ENCODE assay signal across 23 mouse cellular contexts in genomic region chr6:25471721-25472120, GRCm38 (mm10).
A peak's percentile ranks its signal among the peaks of the same experiment; 100 is the strongest.
DNase-seq lines count a peak whose midpoint lies in the region; ATAC-seq and TF ChIP-seq lines count a peak whose summit lies in the region.
"Had no signal": no experiment of that assay in that cellular context is flagged by ENCODE, and none has a peak within 500 bp of the region (broad histone marks: within the 10 kb centered on the region; RNA-seq: fewer than 3 reads in every experiment).

No protein-coding gene starts in this region.

- H3K36me3 ChIP-seq in forebrain, embryonic 11.5 days (ENCODE audit: control insufficient read depth, insufficient read depth, low read length): no peaks in the 10 kb centered on the region
- H3K36me3 ChIP-seq in forebrain, embryonic 12.5 days (replicated peaks): no peaks in the 10 kb centered on the region
- H3K36me3 ChIP-seq in kidney, postnatal 0 days (ENCODE audit: insufficient read depth, low read length): no peaks in the 10 kb centered on the region
- no peaks in the 10 kb centered on the region for H3K36me3 ChIP-seq in kidney, adult 2 months (ENCODE audit: control insufficient read depth, insufficient read depth, low read length)
- no peaks in the 10 kb centered on the region for H3K36me3 ChIP-seq in limb, embryonic 10.5 days
- H3K36me3 ChIP-seq: heart, embryonic 10.5 days; hindbrain, embryonic 12.5 days had no signal

- peak; percentile 30 to 74 for DNase-seq in adrenal gland, adult (ENCODE audit: inconsistent age in 2 of 2, low spot score in 1 of 2)
- DNase-seq in adrenal gland, postnatal 10 days: no peak
- DNase-seq in forebrain, embryonic 11.5 days (ENCODE audit: low spot score): no peak
- peak; percentile 1 for DNase-seq in kidney, postnatal 0 days (ENCODE audit: low spot score)
- DNase-seq in kidney, adult 2 months: no peak
- DNase-seq in limb, embryonic 10.5 days (ENCODE audit: low spot score): no peak
- DNase-seq: adrenal gland, postnatal 25 days; cerebellum, adult 11-12 months; cerebellum, adult 9-10 months; cerebellum, postnatal 25 days; gastrocnemius, postnatal 10 days; heart, adult 18-20 months; heart, postnatal 10 days; heart, postnatal 4 days; kidney, adult 9 months had no signal

- no peaks in the 10 kb centered on the region for H3K27me3 ChIP-seq in forebrain, embryonic 11.5 days (ENCODE audit: control insufficient read depth, insufficient read depth, low read length)
- H3K27me3 ChIP-seq in forebrain, embryonic 12.5 days: no peaks in the 10 kb centered on the region
- H3K27me3 ChIP-seq in kidney, postnatal 0 days (ENCODE audit: insufficient read depth, low read length): no peaks in the 10 kb centered on the region
- no peaks in the 10 kb centered on the region for H3K27me3 ChIP-seq in kidney, adult 2 months (replicated peaks; ENCODE audit: control insufficient read depth, insufficient read depth, low read length)
- H3K27me3 ChIP-seq in limb, embryonic 10.5 days (ENCODE audit: low read depth, poor library complexity, severe bottlenecking): no peaks in the 10 kb centered on the region
- H3K27me3 ChIP-seq: hindbrain, embryonic 12.5 days; Patski had no signal

- H3K4me1 ChIP-seq in forebrain, embryonic 11.5 days (replicated peaks; ENCODE audit: control insufficient read depth, insufficient read depth, low read length): no peaks in the 10 kb centered on the region
- no peaks in the 10 kb centered on the region for H3K4me1 ChIP-seq in forebrain, embryonic 12.5 days
- no peaks in the 10 kb centered on the region for H3K4me1 ChIP-seq in kidney, postnatal 0 days (replicated peaks; ENCODE audit: insufficient read depth, low read length)
- no peaks in the 10 kb centered on the region for H3K4me1 ChIP-seq in kidney, adult 2 months (ENCODE audit: control insufficient read depth, insufficient read depth, low read length)
- H3K4me1 ChIP-seq in limb, embryonic 10.5 days: no peaks in the 10 kb centered on the region
- H3K4me1 ChIP-seq: heart, embryonic 10.5 days; hindbrain, embryonic 12.5 days had no signal

- no peak overlapping the region for H3K4me2 ChIP-seq in forebrain, embryonic 11.5 days (ENCODE audit: low read depth, low read length, severe bottlenecking)
- no peak overlapping the region for H3K4me2 ChIP-seq in forebrain, embryonic 12.5 days
- no peak overlapping the region for H3K4me2 ChIP-seq in kidney, postnatal 0 days (ENCODE audit: low read length)
- H3K4me2 ChIP-seq: hindbrain, embryonic 12.5 days had no signal

- no peak overlapping the region for H3K4me3 ChIP-seq in forebrain, embryonic 11.5 days (ENCODE audit: low read depth, low read length)
- no peak overlapping the region for H3K4me3 ChIP-seq in forebrain, embryonic 12.5 days (replicated peaks)
- H3K4me3 ChIP-seq in kidney, postnatal 0 days (replicated peaks; ENCODE audit: low read depth, low read length): no peak overlapping the region
- no peak overlapping the region for H3K4me3 ChIP-seq in kidney, adult 2 months (ENCODE audit: insufficient read depth, low read depth, low read length)
- no peak overlapping the region for H3K4me3 ChIP-seq in limb, embryonic 10.5 days
- H3K4me3 ChIP-seq: heart, embryonic 10.5 days; hindbrain, embryonic 12.5 days had no signal

- no peak overlapping the region for H3K9ac ChIP-seq in forebrain, embryonic 11.5 days (ENCODE audit: low read length)
- no peak overlapping the region for H3K9ac ChIP-seq in forebrain, embryonic 12.5 days
- no peak overlapping the region for H3K9ac ChIP-seq in kidney, postnatal 0 days (ENCODE audit: low read depth, low read length)
- H3K9ac ChIP-seq: hindbrain, embryonic 12.5 days had no signal

- TF ChIP-seq CTCF in kidney, postnatal 0 days (IDR thresholded peaks at IDR 0.05; ENCODE audit: low read depth): no peak
- no peak for TF ChIP-seq CTCF in kidney, adult 2 months (conservative IDR thresholded peaks at IDR 0.05; ENCODE audit: insufficient read depth, insufficient read length, low read depth, low read length)

- WGBS in forebrain, embryonic 11.5 days: 49% methylated on average over 4 of the region's 4 CpGs
- 44% methylated on average over 4 of the region's 4 CpGs for WGBS in forebrain, embryonic 12.5 days
- 55% methylated on average over 4 of the region's 4 CpGs for WGBS in kidney, postnatal 0 days
- WGBS in kidney, adult 2 months: 56% methylated on average over 4 of the region's 4 CpGs
- 81% methylated on average over 4 of the region's 4 CpGs for WGBS in limb, embryonic 10.5 days

- no peak for TF ChIP-seq POLR2A in kidney, adult 2 months (IDR thresholded peaks at IDR 0.05; ENCODE audit: low read depth, low read length)

- H3K9me3 ChIP-seq in forebrain, embryonic 11.5 days (ENCODE audit: control insufficient read depth, low read length): no peaks in the 10 kb centered on the region
- no peaks in the 10 kb centered on the region for H3K9me3 ChIP-seq in forebrain, embryonic 12.5 days
- no peaks in the 10 kb centered on the region for H3K9me3 ChIP-seq in kidney, postnatal 0 days (replicated peaks; ENCODE audit: low read length)
- H3K9me3 ChIP-seq in limb, embryonic 10.5 days (replicated peaks): no peaks in the 10 kb centered on the region
- H3K9me3 ChIP-seq: heart, embryonic 10.5 days; hindbrain, embryonic 12.5 days had no signal

- ATAC-seq in forebrain, embryonic 11.5 days (replicated peaks; ENCODE audit: low FRiP score): peak; percentile 51
- ATAC-seq in forebrain, embryonic 12.5 days (ENCODE audit: low FRiP score): no peak
- ATAC-seq in kidney, postnatal 0 days (replicated peaks; ENCODE audit: low FRiP score, low read depth): no peak
- ATAC-seq: activated CD4-positive, CD25-positive, alpha-beta regulatory T cell, adult 4 months; hindbrain, embryonic 16.5 days; inflammation-experienced regulatory T-cells, adult 6 months; intestine, postnatal 0 days; Patski had no signal

- H3K27ac ChIP-seq in forebrain, embryonic 11.5 days (ENCODE audit: low read depth, low read length): no peak overlapping the region
- no peak overlapping the region for H3K27ac ChIP-seq in forebrain, embryonic 12.5 days
- no peak overlapping the region for H3K27ac ChIP-seq in kidney, postnatal 0 days
- H3K27ac ChIP-seq in kidney, adult 2 months (ENCODE audit: insufficient read depth, low read depth, low read length): no peak overlapping the region
- no peak overlapping the region for H3K27ac ChIP-seq in limb, embryonic 10.5 days
- H3K27ac ChIP-seq: heart, embryonic 10.5 days; hindbrain, embryonic 12.5 days had no signal

Comparison
In these comparisons a context has a peak if more than half of its experiments do, and no peak if none do; other contexts are left out.
1. DNase-seq: peak in adrenal gland, adult (2 of 2) and kidney, postnatal 0 days (single experiment); none in adrenal gland, postnatal 10 days (single experiment), forebrain, embryonic 11.5 days (single experiment), kidney, adult 2 months (single experiment) and limb, embryonic 10.5 days (single experiment).